Mouse (Mus musculus): ENCODE measurements around the gene Akap11. TPM values are rescaled to one million over a fixed set of nuclear protein-coding genes. Genes with fewer than 3 reads are reported as not detected.

Gene Akap11
- polyA plus RNA-seq, 1 experiment, result 43.8 TPM

GRCm38 (mm10) chr14:78482385-78483231, 54.0 kb downstream of the Akap11 start:
- peak; percentile 83 for DNase-seq (ENCODE audit: low read depth)

GRCm38 (mm10) chr14:78474058-78474457, 62.5 kb downstream of the Akap11 start:
- DNase-seq (ENCODE audit: low read depth), result no peak

More at GRCm38 (mm10) chr14:78482385-78483231, 54.0 kb downstream of the Akap11 start:
- TF ChIP-seq POLR2A (IDR thresholded peaks at IDR 0.05; ENCODE audit: borderline replicate concordance, extremely low read depth, insufficient read depth, insufficient read length, poor library complexity, severe bottlenecking) (no peak), CTCF (IDR thresholded peaks at IDR 0.05; ENCODE audit: borderline replicate concordance, extremely low read depth, insufficient read depth, insufficient read length) (peak; percentile 81)

GRCm38 (mm10) chr14:78470714-78471113, 65.9 kb downstream of the Akap11 start:
- no peak for DNase-seq (ENCODE audit: low read depth)
- TF ChIP-seq CTCF (IDR thresholded peaks at IDR 0.05; ENCODE audit: borderline replicate concordance, extremely low read depth, insufficient read depth, insufficient read length) (no peak), POLR2A (IDR thresholded peaks at IDR 0.05; ENCODE audit: borderline replicate concordance, extremely low read depth, insufficient read depth, insufficient read length, poor library complexity, severe bottlenecking) (no peak)

More at GRCm38 (mm10) chr14:78474058-78474457, 62.5 kb downstream of the Akap11 start:
- no peak for TF ChIP-seq POLR2A (IDR thresholded peaks at IDR 0.05; ENCODE audit: borderline replicate concordance, extremely low read depth, insufficient read depth, insufficient read length, poor library complexity, severe bottlenecking)
- no peak for TF ChIP-seq CTCF (IDR thresholded peaks at IDR 0.05; ENCODE audit: borderline replicate concordance, extremely low read depth, insufficient read depth, insufficient read length)

GRCm38 (mm10) chr14:78468991-78469390, 67.6 kb downstream of the Akap11 start:
- no peak for TF ChIP-seq CTCF (IDR thresholded peaks at IDR 0.05; ENCODE audit: borderline replicate concordance, extremely low read depth, insufficient read depth, insufficient read length)
- no peak for TF ChIP-seq POLR2A (IDR thresholded peaks at IDR 0.05; ENCODE audit: borderline replicate concordance, extremely low read depth, insufficient read depth, insufficient read length, poor library complexity, severe bottlenecking)

GRCm38 (mm10) chr14:78467994-78468393, 68.6 kb downstream of the Akap11 start:
- no peak for TF ChIP-seq POLR2A (IDR thresholded peaks at IDR 0.05; ENCODE audit: borderline replicate concordance, extremely low read depth, insufficient read depth, insufficient read length, poor library complexity, severe bottlenecking)
- TF ChIP-seq CTCF (IDR thresholded peaks at IDR 0.05; ENCODE audit: borderline replicate concordance, extremely low read depth, insufficient read depth, insufficient read length), result no peak

More at GRCm38 (mm10) chr14:78468991-78469390, 67.6 kb downstream of the Akap11 start:
- DNase-seq (ENCODE audit: low read depth), result no peak

GRCm38 (mm10) chr14:78464353-78464752, 72.3 kb downstream of the Akap11 start:
- no peak for DNase-seq (ENCODE audit: low read depth)
- TF ChIP-seq POLR2A (IDR thresholded peaks at IDR 0.05; ENCODE audit: borderline replicate concordance, extremely low read depth, insufficient read depth, insufficient read length, poor library complexity, severe bottlenecking) (no peak), CTCF (IDR thresholded peaks at IDR 0.05; ENCODE audit: borderline replicate concordance, extremely low read depth, insufficient read depth, insufficient read length) (no peak)

More at GRCm38 (mm10) chr14:78467994-78468393, 68.6 kb downstream of the Akap11 start:
- DNase-seq (ENCODE audit: low read depth), result no peak

- TF ChIP-seq CTCF (IDR thresholded peaks at IDR 0.05; ENCODE audit: borderline replicate concordance, extremely low read depth, insufficient read depth, insufficient read length), result no peak
- TF ChIP-seq POLR2A (IDR thresholded peaks at IDR 0.05; ENCODE audit: borderline replicate concordance, extremely low read depth, insufficient read depth, insufficient read length, poor library complexity, severe bottlenecking), result no peak
- DNase-seq (ENCODE audit: low read depth), result no peak
Observed at GRCm38 (mm10) chr14:78459121-78459520, 77.5 kb downstream of the Akap11 start.

- no peak for TF ChIP-seq POLR2A (IDR thresholded peaks at IDR 0.05; ENCODE audit: borderline replicate concordance, extremely low read depth, insufficient read depth, insufficient read length, poor library complexity, severe bottlenecking)
- TF ChIP-seq CTCF (IDR thresholded peaks at IDR 0.05; ENCODE audit: borderline replicate concordance, extremely low read depth, insufficient read depth, insufficient read length), result no peak
- DNase-seq (ENCODE audit: low read depth), result no peak
Observed at GRCm38 (mm10) chr14:78458705-78459104, 77.9 kb downstream of the Akap11 start.

GRCm38 (mm10) chr14:78454970-78455369, 81.6 kb downstream of the Akap11 start:
- DNase-seq (ENCODE audit: low read depth), result no peak
- no peak for TF ChIP-seq CTCF (IDR thresholded peaks at IDR 0.05; ENCODE audit: borderline replicate concordance, extremely low read depth, insufficient read depth, insufficient read length)
- TF ChIP-seq POLR2A (IDR thresholded peaks at IDR 0.05; ENCODE audit: borderline replicate concordance, extremely low read depth, insufficient read depth, insufficient read length, poor library complexity, severe bottlenecking), result no peak

- TF ChIP-seq CTCF (IDR thresholded peaks at IDR 0.05; ENCODE audit: borderline replicate concordance, extremely low read depth, insufficient read depth, insufficient read length) (no peak), POLR2A (IDR thresholded peaks at IDR 0.05; ENCODE audit: borderline replicate concordance, extremely low read depth, insufficient read depth, insufficient read length, poor library complexity, severe bottlenecking) (no peak)
- no peak for DNase-seq (ENCODE audit: low read depth)
Observed at GRCm38 (mm10) chr14:78448807-78449406, 87.7 kb downstream of the Akap11 start.

GRCm38 (mm10) chr14:78448017-78448416, 88.6 kb downstream of the Akap11 start:
- TF ChIP-seq POLR2A (IDR thresholded peaks at IDR 0.05; ENCODE audit: borderline replicate concordance, extremely low read depth, insufficient read depth, insufficient read length, poor library complexity, severe bottlenecking) (no peak), CTCF (IDR thresholded peaks at IDR 0.05; ENCODE audit: borderline replicate concordance, extremely low read depth, insufficient read depth, insufficient read length) (no peak)
- DNase-seq (ENCODE audit: low read depth), result no peak

Measured in brain, embryonic 14.5 days (tissue).